Mouse (Mus musculus): ENCODE results near the gene Gm4952. TPM values are rescaled to one million over a fixed set of nuclear protein-coding genes. Genes with fewer than 3 reads are reported as not detected.

Gm4952 gene
- total and polyA plus RNA-seq, 3 experiments, result not detected

- H3K27ac ChIP-seq, result no peak overlapping the region
These were observed 4.1 kb upstream of the Gm4952 start for GRCm38 (mm10) chr19:12595530-12596289.

DNA sequence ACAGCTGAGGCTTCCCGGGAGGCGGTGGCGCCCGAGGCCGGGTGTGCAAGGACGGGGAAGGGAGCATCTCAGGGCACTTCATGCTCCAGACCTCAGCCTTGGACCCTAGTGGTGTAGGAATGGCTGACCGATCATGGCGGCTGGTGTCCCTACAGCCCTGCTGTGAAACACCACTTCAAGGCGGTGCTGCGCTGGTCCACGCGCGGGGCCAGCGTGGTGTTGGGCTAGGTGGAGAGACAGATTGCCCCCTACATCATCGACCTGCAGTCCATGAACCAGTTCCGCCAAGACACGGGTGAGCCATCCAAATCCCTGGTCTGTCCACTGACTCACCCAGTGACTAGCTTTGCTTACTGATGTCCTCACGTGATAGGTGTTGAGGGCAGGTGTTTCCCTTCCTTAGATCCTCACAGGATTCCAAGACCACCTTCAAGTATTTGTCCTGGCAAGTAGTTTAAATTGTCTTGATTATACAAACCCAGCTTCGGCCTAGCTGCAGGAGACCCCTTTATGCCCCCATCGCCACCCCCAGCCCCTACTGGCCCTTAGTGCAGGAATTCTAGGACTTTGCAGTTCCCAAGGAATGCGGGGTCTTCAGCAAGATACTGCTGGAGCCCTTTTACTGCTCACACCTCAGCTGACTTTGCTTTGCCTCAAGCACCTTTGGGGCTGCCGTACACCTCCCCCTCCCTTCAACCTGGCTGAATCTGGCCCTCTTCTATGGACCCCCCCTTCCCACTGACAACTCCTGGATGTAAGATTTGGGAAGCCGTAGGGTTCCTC is 3.3 kb upstream of the Gm4952 start:
- Histone ChIP-seq H3K79me2 (replicated peaks; ENCODE audit: control insufficient read depth, insufficient read depth, low read length) (no peaks in the 10 kb centered on the region), H3K27ac (no peak overlapping the region), H3K4me3 (peak overlapping the region; percentile 56), H3K9ac (ENCODE audit: low read depth, low read length) (peak overlapping the region; percentile 60), H3K36me3 (ENCODE audit: control insufficient read depth, insufficient read depth, low read length) (no peaks in the 10 kb centered on the region), H3K4me1 (ENCODE audit: control insufficient read depth, insufficient read depth, low read length) (no peaks in the 10 kb centered on the region; the same call in none of the 2 replicates), H3K27me3 (ENCODE audit: control insufficient read depth, insufficient read depth, low read length) (no peaks in the 10 kb centered on the region)
- intact Hi-C loops (cut with DNase I), result loop anchor here (10.0 kb wide), 1 partner anchor 162 kb away; no protein-coding TSS in a partner anchor
- TF ChIP-seq EP300 (IDR thresholded peaks at IDR 0.05; ENCODE audit: insufficient read depth, low read depth, low read length) (no peak), CTCF (IDR thresholded peaks at IDR 0.05) (no peak), POLR2A (IDR thresholded peaks at IDR 0.05; ENCODE audit: insufficient read depth, low read depth, low read length) (no peak)
- WGBS, result 20% methylated on average over 23 of the region's 23 CpGs
- no peak for DNase-seq

More at GRCm38 (mm10) chr19:12595530-12596289, 4.1 kb upstream of the Gm4952 start:
- WGBS, result under 1% methylated on average over 49 of the region's 49 CpGs
- intact Hi-C loops (cut with DNase I), result loop anchor here (10.0 kb wide), 1 partner anchor 161 kb away; no protein-coding TSS in a partner anchor
- DNase-seq, result peak; percentile 57 to 63
- Histone ChIP-seq H3K9ac (ENCODE audit: low read depth, low read length) (peak overlapping the region; percentile 60), H3K4me1 (ENCODE audit: control insufficient read depth, insufficient read depth, low read length) (no peaks in the 10 kb centered on the region; the same call in none of the 2 replicates), H3K27me3 (ENCODE audit: control insufficient read depth, insufficient read depth, low read length) (no peaks in the 10 kb centered on the region), H3K79me2 (replicated peaks; ENCODE audit: control insufficient read depth, insufficient read depth, low read length) (no peaks in the 10 kb centered on the region), H3K4me3 (peak overlapping the region; percentile 56), H3K36me3 (ENCODE audit: control insufficient read depth, insufficient read depth, low read length) (no peaks in the 10 kb centered on the region)
- TF ChIP-seq POLR2A (IDR thresholded peaks at IDR 0.05; ENCODE audit: insufficient read depth, low read depth, low read length) (no peak), CTCF (IDR thresholded peaks at IDR 0.05) (peak; percentile 40), EP300 (IDR thresholded peaks at IDR 0.05; ENCODE audit: insufficient read depth, low read depth, low read length) (no peak)

DNA sequence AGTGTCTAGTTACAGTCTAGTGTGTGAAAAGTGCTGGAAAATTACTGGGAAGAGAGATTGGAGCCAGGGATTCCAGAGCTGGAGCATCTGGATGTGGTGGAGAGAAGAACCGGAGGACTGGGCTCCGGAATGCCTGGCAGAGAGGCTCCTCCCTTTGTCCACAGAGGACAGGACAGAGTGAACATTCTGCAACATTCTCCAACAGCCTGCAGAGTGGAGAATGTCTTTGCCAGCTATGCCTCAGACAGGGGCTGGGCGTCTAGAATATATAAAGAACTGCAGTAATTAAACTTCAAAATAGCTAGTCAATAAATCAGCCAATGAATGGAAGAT is 2.7 kb upstream of the Gm4952 start:
- intact Hi-C loops (cut with DNase I), result loop anchor here (10.0 kb wide), 1 partner anchor 162 kb away; no protein-coding TSS in a partner anchor
- WGBS, result 61% methylated on average over 3 of the region's 3 CpGs
- no peaks in the 10 kb centered on the region for H3K36me3 ChIP-seq (ENCODE audit: control insufficient read depth, insufficient read depth, low read length)
- no peaks in the 10 kb centered on the region; the same call in none of the 2 replicates for H3K4me1 ChIP-seq (ENCODE audit: control insufficient read depth, insufficient read depth, low read length)
- H3K79me2 ChIP-seq (replicated peaks; ENCODE audit: control insufficient read depth, insufficient read depth, low read length), result no peaks in the 10 kb centered on the region
- TF ChIP-seq EP300 (IDR thresholded peaks at IDR 0.05; ENCODE audit: insufficient read depth, low read depth, low read length) (no peak), POLR2A (IDR thresholded peaks at IDR 0.05; ENCODE audit: insufficient read depth, low read depth, low read length) (no peak), CTCF (IDR thresholded peaks at IDR 0.05) (no peak)
- H3K4me3 ChIP-seq, result no peak overlapping the region
- no peak overlapping the region for H3K9ac ChIP-seq (ENCODE audit: low read depth, low read length)
- DNase-seq, result no peak
- H3K27ac ChIP-seq, result no peak overlapping the region
- no peaks in the 10 kb centered on the region for H3K27me3 ChIP-seq (ENCODE audit: control insufficient read depth, insufficient read depth, low read length)

GRCm38 (mm10) chr19:12598674-12599073 is 1.1 kb upstream of the Gm4952 start:
- Histone ChIP-seq H3K4me1 (ENCODE audit: control insufficient read depth, insufficient read depth, low read length) (no peaks in the 10 kb centered on the region; the same call in none of the 2 replicates), H3K9ac (ENCODE audit: low read depth, low read length) (no peak overlapping the region), H3K27ac (no peak overlapping the region), H3K4me3 (no peak overlapping the region), H3K36me3 (ENCODE audit: control insufficient read depth, insufficient read depth, low read length) (no peaks in the 10 kb centered on the region), H3K79me2 (replicated peaks; ENCODE audit: control insufficient read depth, insufficient read depth, low read length) (no peaks in the 10 kb centered on the region), H3K27me3 (ENCODE audit: control insufficient read depth, insufficient read depth, low read length) (no peaks in the 10 kb centered on the region)
- 70% methylated on average over 3 of the region's 3 CpGs for WGBS
- no peak for TF ChIP-seq POLR2A (IDR thresholded peaks at IDR 0.05; ENCODE audit: insufficient read depth, low read depth, low read length)
- no peak for TF ChIP-seq CTCF (IDR thresholded peaks at IDR 0.05)
- TF ChIP-seq EP300 (IDR thresholded peaks at IDR 0.05; ENCODE audit: insufficient read depth, low read depth, low read length), result no peak
- DNase-seq, result no peak
- intact Hi-C loops (cut with DNase I), result loop anchor here (10.0 kb wide), 1 partner anchor 164 kb away; no protein-coding TSS in a partner anchor

GRCm38 (mm10) chr19:12600684-12601480 is 1.1 kb downstream of the Gm4952 start:
- Histone ChIP-seq H3K9ac (ENCODE audit: low read depth, low read length) (no peak overlapping the region), H3K36me3 (ENCODE audit: control insufficient read depth, insufficient read depth, low read length) (no peaks in the 10 kb centered on the region), H3K4me1 (ENCODE audit: control insufficient read depth, insufficient read depth, low read length) (no peaks in the 10 kb centered on the region; the same call in 1 of the 2 replicates), H3K27ac (no peak overlapping the region), H3K79me2 (replicated peaks; ENCODE audit: control insufficient read depth, insufficient read depth, low read length) (no peaks in the 10 kb centered on the region), H3K4me3 (no peak overlapping the region), H3K27me3 (ENCODE audit: control insufficient read depth, insufficient read depth, low read length) (no peaks in the 10 kb centered on the region)
- TF ChIP-seq EP300 (IDR thresholded peaks at IDR 0.05; ENCODE audit: insufficient read depth, low read depth, low read length) (no peak), CTCF (IDR thresholded peaks at IDR 0.05) (no peak), POLR2A (IDR thresholded peaks at IDR 0.05; ENCODE audit: insufficient read depth, low read depth, low read length) (no peak)
- WGBS, result 34% methylated on average over 2 of the region's 2 CpGs
- intact Hi-C loops (cut with DNase I), result no loop called here
- DNase-seq, result no peak
